Mouse (Mus musculus) lung, postnatal 14 days (tissue): ENCODE results near the gene Exoc2.

Experiments
- DNase-seq: peaks from one replicate; pipeline ENCODE4 v3.0.0; 2021

Gene Exoc2

DNA sequence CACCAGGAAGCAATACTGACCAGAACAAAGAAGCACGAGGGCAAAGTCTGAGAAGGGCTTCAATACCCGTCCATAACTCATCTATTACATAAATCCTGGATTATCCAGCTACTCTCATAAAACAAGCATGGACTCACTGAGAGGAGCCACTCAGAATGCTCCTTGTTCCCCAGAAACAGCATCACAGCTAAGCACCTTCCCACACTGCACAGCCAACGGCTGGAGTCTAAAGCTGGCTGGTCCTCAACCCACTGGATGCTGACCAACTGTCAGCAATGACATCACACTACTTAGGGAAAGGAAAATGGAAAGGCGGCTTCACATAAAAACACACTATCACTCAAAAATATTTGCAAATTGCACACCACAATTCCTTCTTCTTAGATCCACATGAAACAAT, 5.6 kb downstream of the Exoc2 start:
- peak; percentile 30 for DNase-seq

DNA sequence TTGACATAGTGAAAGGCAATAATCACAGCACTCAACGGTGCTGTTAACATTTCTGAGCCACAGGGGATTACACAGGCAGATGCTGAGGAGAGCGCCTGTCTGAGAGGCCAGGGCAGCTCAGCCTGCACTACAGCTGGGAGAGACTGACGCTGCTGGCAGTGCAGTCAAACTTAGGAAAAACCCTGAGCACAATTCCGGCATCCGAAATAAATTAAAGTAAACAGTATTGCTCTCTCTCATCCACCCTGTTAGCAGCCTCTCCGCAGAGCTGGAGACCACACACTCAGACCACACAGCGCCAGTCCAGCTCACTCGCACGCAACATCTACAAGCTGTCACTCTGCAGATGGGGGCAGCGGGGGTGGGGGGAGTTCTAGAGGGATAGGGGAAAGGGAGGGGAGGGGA, 7.4 kb downstream of the Exoc2 start:
- no peak for DNase-seq

DNA sequence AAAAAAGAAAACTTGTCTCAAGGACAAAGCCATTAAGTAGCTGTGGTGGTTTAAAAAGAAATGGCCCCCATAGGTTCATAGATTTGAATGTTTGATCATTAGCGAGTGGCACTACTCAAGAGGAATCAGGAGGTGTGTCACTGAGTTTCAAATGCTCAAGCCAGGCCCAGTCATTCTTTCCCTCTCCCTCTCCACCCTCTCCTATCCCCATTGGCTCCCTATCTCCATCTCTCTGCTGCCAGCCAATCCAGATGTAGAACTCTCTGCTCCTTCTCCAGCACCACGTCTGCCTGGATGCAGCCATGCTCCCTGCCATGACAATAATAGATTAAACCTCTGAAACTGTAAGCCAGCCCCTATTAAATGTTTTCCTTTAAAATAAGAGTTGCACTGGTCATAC, 12.0 kb downstream of the Exoc2 start:
- no peak for DNase-seq

DNA sequence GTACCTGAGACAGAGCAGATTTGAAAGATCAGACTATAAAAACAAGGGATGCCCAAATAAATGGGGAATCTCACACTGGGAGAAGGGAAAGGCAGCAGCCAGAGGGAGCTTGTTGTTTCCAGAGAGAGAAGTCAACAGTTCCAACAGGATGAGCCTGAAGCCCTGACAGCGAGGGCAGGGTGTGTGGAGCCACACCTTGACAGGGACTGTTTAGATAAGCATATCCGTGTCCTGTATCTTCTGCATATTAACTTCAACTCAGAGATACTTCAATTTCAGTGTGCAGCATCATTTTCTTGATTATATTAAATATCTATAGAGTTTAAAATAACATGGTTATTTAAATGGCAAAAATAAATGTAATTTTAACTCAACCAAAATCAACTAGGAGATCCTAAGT, 13.2 kb downstream of the Exoc2 start:
- DNase-seq: no peak

DNA sequence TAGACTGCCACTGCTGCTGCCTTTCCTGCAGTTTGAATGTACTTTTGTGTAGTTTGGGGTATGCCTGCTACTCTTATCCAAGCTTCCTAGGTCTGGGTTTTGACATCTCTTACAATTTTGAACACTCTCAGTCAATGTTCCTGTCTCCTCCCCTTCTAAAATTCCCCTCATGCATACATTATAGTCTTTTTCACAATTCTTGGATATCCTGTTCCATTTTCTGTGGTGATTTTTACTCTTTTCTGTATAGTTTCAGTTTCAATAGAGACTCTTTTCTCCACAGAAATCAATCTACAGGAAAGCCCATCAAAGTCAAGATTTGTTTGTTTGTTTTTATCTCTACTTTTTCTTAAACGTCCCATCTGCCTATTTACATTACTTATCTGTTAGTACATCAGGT, 20.3 kb downstream of the Exoc2 start:
- no peak for DNase-seq

DNA sequence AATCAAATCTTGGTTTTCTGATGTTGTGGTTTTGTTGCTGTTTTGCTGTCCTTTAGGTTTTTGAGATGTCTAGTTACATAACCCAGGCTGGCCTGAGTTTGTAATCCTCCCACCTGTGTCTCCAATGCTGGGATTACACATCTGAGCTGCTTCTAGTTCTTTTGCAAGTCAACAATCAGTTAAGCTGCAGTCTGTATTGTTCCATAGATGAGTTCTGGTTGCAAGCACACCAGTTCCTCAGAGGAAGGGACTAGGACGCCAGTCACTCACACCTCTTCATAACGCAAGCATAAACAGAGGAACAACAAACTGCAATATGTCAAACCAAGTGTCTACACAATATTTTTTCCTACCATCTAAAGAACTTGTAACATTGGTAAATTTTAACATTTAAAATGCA, 21.8 kb downstream of the Exoc2 start:
- DNase-seq: no peak

DNA sequence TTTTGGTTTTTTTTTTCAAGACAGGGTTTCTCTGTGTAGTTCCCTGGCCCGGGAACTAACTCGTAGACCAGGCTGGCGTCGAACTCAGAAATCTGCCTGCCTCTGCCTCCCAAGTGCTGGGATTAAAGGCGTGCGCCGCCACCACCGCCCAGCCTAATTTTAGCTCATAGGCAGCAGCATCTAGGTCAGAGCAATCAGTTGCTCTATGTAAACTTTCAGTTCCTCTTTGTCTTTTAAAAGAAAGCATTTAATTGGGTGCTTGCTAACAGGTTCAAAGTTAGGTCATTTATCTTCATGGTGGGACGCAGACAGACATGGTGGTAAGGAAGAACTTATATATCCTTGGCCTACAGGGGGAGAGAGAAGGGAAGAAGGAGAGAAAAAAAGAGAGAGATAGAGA, 24.7 kb downstream of the Exoc2 start:
- no peak for DNase-seq

DNA sequence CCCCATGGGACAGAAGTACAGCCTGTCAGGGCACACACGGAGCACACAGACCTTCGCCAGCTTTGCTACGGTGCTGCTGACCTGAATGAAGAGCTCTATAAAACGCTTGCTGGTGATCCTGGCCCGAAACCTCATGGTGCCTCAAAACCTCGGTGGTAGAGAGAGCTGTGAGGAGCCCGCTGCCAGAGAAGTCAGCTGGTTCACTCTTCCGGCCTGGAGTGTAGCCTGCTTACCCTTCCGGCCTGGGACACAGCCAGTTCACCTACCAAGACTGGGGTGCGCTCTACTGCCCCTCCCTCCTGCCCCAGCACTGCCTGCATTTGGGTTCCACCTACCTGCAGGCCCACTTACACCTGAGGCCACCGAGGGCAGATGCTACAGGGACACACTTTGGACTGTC, 26.4 kb downstream of the Exoc2 start, which contains the start of gene Hus1b:
TSS of gene Hus1b (minus strand) at position 220 of the 400 bp plus-strand sequence.
- no peak for DNase-seq

DNA sequence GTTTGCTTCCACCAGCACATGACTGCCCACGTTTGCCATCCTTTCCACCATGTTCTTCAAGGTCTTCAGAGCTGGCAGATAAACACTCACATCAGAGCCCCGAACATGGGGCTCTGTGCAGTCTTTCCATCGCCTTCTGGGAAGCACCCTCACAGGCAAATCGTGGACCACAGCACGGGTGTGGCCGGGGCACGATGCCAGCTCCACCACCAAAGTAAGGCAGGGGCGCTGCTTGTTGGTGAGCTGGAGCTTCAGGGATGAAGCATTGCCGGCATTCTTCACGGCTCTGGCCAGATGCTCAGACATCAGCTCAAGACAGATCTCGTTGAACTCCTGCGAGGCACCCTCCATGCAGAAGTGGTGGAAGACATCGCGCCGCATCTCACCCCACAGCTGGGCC, 26.8 kb downstream of the Exoc2 start:
- DNase-seq: no peak

DNA sequence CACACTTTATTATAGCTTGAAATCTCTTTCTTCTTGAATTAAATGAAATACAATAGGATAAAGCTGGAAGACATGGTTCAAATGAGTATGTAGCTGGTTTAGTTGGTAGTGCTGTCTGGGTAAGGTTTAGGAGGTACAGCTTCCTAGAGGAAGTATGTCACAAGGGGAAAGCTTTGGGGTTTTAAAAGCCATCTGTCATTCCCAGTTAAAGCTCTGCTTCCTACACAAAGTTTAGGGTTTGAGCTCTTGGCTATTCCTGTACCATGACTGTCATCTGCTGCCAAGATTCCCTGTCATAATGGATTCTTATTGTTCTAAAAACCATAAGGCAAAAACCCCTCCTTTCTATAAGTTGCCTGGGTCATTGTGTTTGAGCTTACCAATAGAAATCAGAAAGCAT, 28.1 kb downstream of the Exoc2 start:
- no peak for DNase-seq

DNA sequence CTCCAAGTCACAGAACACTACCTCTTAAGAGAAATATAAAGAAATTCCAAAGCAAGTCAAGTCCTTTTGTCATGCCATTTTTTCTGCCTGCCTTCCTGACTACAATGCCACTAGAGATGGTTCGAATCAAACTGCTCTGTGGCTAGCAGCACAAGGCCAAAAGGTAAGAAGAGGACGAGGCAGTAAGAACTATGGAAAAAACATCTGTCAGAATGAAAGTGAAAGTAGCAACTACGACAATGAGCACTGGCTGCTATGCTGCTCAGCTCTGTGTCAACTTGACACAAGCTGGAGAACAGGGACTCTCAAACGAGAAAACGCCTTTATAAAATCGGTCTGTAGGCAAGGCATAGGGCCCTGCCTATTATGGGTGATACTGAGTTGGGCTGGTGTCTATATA, 40.9 kb downstream of the Exoc2 start:
- DNase-seq: no peak

DNA sequence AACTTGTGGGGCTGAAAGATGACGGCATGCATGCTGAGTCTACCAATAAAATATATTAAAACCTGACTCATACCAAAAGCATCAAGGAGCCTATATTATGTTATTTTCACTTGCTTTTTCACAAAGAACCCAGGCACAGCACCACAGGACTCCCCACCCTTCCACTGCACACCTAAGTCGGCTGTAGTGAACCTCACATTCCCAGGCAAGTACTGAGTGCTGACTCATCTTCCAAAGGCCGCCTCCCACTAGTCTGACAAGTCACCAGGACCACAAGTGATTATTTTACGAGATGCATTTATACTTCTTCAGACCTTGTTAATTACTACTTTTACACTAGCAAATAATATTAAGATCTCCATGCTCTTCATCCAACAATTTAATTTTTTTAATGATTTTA, 42.3 kb downstream of the Exoc2 start:
- DNase-seq: no peak

DNA sequence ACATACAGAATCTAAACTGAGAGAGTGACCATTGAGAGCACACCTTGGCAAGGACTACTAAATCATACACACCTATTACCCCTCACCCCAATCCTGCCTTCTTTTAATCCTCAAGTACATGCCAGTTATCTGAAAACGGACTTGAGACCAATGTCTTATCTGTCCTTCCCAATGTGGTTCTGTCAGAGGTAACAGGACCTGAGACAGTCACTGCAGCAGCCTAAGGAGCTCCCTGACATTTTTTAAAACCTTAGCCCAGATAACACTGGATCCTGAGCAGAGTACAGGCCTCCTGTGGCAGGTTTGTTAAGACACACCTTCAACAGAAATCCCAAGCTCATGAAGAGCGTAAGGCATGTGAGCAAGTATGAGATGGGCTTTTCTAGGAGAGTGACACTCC, 44.8 kb downstream of the Exoc2 start:
- DNase-seq: no peak

DNA sequence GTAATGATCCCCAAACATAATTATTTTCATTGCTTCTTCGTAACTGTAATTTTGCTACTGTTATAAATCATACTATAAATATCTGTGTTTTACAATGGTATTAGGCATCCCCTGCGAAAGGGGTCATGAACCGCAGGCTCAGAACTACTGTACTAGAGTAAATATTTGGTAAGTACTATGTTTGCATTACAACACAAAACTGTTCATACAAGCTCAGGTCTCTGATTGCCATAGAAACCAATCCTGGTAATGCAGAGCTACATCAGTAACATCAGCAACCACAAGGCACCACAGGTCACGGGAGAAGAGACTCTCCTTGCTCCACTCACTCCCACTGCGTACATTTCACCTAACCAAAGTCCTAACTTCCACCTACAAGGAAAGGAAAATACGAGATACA, 49.6 kb downstream of the Exoc2 start:
- no peak for DNase-seq

DNA sequence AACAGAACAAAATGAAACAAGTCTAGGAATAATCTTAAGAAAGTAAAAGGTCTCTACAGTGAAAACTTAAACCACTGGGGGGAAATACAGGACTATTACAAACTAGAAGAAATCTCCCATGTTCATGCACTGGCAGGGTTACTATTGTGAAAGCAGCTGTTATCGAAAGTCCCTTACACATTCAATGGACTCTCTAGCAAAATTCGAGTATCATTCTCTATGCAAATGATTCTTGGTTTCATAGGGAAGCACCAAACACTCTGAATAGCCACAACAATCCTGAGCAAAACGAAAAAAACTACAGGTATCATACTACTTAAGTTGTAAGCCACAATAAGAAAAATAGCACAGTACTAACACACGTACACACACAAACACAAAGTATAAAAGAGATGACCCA, 52.0 kb downstream of the Exoc2 start:
- no peak for DNase-seq

DNA sequence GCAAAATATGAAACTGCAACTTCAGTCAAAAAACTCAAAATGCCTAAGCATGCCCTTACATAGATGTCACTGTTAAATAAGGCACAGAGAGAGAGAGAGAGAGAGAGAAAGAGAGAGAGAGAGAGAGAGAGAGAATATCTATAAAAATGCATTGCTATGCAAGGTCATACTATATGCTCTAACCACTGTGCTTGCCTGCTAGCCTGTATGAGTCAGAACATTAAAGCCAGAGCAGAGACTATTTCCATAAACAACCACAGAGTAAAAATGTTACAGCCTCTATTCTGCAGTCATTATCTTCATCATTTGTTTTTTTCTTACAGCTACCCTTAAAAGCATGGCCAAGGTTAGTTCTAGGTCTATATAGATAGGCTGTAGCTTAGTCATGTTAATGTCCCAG, 60.1 kb downstream of the Exoc2 start:
- DNase-seq: no peak

DNA sequence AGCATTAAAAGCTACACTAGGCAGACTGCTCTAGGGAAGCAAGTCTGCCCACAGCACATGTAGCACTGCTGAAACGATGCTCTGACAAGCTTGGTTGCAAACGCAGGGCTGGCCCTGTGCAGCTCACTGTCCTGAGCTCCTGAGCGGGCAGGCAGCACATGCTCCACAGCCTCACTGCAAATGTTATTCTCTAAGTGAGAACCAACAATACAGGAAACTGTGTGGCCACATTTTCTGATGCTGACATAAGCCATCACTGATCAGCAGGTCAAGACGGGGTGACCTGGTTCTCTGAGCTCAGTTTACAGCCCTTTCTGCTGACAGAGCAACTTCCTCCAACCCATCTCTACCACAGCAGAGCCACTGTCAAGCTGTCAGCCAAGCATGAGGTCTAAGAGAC, 60.9 kb downstream of the Exoc2 start:
- no peak for DNase-seq

DNA sequence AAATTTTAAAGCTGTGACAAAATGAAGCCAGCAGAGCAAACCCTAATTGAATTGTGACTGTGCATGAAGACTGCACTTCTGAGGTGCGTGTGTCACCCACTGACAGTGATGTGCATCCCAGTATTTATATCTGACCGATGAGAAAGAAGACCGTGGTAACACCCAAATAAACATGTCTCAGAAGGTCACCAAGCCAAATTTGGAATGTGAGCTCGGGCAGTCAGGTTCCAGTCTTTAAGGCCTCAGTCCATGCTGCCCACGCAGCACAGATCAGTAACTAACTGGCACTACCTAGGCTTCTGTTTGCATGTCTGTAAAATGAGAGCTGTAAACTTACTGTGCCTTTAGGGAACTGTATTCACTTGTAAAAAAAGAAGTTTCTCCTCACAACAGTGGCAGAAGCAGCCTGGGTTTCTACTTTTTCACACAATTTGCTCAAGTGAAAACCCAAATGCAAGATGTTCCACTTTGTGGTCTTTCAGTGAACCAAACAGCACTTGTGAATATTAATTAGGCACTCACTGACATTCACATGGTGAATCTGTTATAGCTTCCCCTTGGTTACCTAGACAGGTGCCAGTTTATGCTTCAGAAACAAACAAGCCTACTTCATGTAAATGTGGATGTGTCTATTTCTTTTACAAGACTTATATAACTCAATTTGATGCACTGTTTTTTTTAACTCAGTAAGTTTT, 61.8 kb downstream of the Exoc2 start:
- no peak for DNase-seq

DNA sequence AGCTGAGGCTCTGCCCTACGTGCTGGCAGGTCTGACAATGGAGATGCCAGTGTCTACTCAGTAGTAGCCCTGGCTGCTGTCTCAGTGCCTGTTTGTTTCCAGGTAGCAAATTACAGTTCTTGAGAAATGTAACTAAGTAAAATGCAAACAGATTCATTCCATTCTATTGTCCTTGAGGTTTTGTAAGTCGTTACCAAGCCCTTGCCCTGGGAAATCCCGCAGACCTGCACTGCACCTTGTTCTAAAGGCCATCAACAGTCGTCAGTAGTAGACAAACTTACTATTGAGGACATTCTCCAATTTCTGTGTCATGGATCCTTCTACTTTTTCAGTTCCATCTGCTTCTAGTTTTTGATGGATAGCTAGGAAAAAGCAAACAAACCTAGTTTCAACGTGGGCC, 63.0 kb downstream of the Exoc2 start:
- DNase-seq: no peak

DNA sequence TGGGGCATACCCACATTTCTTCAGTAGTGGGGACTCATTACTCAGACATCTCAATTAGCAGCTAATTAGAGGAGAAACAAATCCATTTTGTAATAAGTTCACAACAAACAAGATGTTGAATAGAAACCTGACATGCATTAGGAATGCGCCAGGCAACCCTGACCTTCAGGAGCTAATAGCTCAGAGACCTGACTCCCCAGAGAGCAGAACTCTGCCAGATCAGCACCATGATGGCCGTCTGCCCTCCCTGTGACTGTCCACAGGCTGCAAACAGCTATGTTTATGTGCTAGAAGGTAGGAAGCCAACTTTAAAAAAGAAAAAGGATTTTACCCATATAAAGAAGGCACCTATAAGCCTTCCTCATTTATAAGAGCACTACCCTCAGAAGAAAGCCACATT, 71.6 kb downstream of the Exoc2 start:
- no peak for DNase-seq

DNA sequence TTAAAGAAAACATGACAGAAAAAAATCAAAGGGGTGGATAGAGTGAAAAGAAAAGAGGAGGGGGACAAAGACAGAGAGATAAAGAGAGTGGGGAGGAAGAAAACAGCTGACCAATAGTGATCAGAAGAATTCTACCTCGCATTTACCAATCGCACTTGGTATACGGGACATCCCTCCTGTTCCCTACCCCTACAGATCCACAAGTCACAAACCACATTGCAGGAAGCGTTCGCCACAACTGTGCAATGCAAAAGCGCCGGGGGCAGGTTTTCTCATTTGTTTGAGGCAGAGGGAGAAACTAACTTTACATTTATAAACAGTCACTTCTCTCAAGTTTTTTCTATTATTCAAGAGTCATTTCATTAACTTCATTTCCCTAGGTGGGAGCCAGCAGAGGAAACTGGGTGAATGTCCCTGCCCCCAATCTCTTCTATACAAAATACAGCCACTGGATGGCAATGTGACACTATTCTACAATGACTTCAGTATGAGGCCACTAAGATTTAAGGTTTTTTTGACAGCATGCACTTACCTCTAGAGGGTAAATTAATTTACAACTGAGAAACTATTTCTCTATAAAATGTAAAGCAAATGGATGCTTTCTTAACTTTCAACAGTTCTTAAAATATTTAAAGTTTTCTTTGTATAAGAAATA, 72.4 kb downstream of the Exoc2 start:
- peak; percentile 25 for DNase-seq

DNA sequence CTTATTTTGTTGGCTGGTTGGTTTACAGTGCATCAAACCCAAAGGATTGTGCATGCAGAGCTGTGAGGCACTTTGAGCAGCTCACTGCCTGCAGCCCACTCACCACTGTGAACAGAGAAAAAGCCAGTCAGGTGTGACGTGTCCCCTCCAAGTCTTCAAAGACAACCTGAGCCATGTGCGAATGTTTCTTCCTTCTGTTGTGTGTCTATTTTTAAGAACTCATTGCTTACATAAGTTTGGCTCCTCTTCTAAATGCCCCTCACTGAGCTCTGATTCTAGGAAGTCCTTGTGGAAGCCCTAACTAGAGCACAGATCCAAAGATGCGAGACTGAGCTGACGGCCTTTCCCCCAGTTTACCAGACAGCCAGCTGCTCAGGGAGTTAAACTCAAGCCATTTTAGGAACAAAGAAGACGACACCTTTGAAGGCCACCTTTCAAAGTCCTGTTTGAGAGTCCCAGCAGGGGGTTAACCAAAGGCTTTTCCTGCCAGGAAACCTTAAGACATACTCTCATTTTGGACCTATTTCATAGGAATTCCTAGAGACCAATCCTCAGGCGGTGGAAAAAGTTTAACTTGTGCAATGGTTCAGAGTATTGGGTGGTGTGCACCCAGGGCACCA, 79.8 kb downstream of the Exoc2 start:
- DNase-seq: no peak

DNA sequence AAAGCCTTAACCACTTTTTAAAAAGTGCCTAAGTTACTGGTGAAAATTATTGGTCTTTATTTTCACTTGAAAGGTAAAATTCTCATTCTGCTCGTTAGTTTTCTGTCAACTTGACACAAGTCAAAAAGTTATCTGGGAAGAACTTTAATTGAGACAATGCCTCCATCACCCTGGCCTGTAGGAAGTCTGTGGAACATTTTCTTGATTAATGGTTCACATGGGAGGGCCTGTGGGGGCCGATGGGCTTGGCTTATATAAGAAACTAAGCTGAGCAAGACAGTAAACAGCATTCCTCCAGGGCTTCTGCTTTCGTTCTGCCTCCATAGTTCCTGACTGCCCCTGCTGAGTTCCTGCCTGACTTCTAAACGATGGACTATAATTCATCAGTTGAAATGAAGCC, 81.6 kb downstream of the Exoc2 start:
- no peak for DNase-seq

DNA sequence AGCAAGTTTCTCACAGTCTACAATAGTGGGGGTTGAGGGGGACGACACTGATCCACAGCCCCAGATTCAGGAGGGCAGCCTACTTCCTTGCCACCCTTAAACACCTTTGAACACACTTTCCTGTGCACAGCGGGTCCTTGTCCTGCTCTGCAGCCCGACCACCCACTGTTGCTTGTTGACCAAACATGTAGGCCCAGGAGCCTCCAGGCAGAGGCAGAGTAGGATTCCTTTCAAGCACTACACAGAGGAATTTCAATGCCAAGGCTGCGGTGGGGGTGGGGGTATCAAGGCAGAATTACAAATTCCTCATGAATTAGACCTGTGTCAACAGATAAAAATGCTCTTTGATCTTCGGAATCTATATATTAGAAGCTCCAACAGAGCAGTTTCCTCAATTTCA, 82.7 kb downstream of the Exoc2 start:
- no peak for DNase-seq

DNA sequence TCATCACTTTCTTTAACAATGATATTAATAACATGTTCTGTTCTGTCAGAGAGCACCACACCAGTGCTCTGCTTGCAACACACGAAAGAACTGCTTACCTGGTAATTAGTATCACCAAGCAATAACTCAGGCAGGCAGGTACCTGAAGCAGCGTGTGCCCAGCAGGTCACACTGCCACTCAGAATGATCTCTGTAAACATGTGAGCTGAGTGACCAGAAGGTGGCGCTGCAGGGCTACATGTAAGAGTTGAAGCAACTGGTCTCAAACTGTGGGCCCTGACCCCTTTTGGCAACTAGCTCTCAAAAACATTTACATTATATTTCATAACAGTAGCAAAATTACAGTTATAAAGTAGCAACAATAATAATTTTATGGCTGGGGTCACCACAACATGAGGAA, 85.4 kb downstream of the Exoc2 start:
- peak; percentile 87 for DNase-seq
